Mouse (Mus musculus) forebrain, postnatal 0 days (tissue): Measurements from ENCODE around the gene Cbx4. TPM values are rescaled to one million over a fixed set of nuclear protein-coding genes. Genes with fewer than 3 reads are reported as not detected.
A peak's percentile ranks its signal among the peaks of the same experiment; 100 is the strongest.

ENCODE experiments used
- ATAC-seq: fragments of 200-750 bp; cut with Nextera tagmentation; 2 replicates; pipeline ENCODE4 v1.8.0; 2017; ENCODE audit warnings: mild to moderate bottlenecking, moderate library complexity
- DNase-seq: peaks from one replicate; pipeline ENCODE4 v3.0.0-alpha.2; 2015
- H3K27ac ChIP-seq: fragments of 300-500 bp; sonication (generic); 2 replicates; pipeline ENCODE4 v1.5.1; 2014; ENCODE audit warnings: low read depth, mild to moderate bottlenecking, antibody characterized with exemption, low read length, moderate library complexity, mixed read lengths
- H3K27me3 ChIP-seq: fragments of 300-500 bp; sonication (generic); 2 replicates; pipeline ENCODE4 v1.6.1; 2014; ENCODE audit warnings: mild to moderate bottlenecking, low read length, mixed read lengths; ENCODE audit not compliant: insufficient read depth
- H3K36me3 ChIP-seq: fragments of 300-500 bp; sonication (generic); 2 replicates; pipeline ENCODE4 v1.6.1; 2014; ENCODE audit warnings: mild to moderate bottlenecking, moderate library complexity; ENCODE audit not compliant: insufficient read depth
- H3K4me1 ChIP-seq: fragments of 300-500 bp; sonication (generic); 2 replicates; pipeline ENCODE4 v1.6.1; 2014; ENCODE audit warnings: antibody characterized with exemption; ENCODE audit not compliant: insufficient read depth
- H3K4me2 ChIP-seq: fragments of 300-500 bp; sonication (generic); 2 replicates; pipeline ENCODE4 v1.6.1; 2014; ENCODE audit warnings: low read depth, mild to moderate bottlenecking, moderate library complexity
- H3K4me3 ChIP-seq: fragments of 300-500 bp; sonication (generic); 2 replicates; pipeline ENCODE4 v1.5.1; 2014; ENCODE audit warnings: low read depth, low read length, mixed read lengths
- H3K9ac ChIP-seq: fragments of 300-500 bp; sonication (generic); 2 replicates; pipeline ENCODE4 v1.6.1; 2014; ENCODE audit warnings: mild to moderate bottlenecking
- H3K9me3 ChIP-seq: fragments of 300-500 bp; sonication (generic); 2 replicates; pipeline ENCODE4 v1.6.1; 2016; ENCODE audit warnings: low read length
- CTCF ChIP-seq: sonication (generic); IDR thresholded peaks from 2 replicates; pipeline ENCODE4 v1.5.1; 2016; ENCODE audit warnings: antibody characterized with exemption, control low read depth, low read depth
- WGBS: fragments of 180-500 bp; shearing (Covaris S2); extraction: QIAGEN DNeasy Blood & Tissue Kit; methylation state at CpG from one replicate; pipeline ENCODE4 v1.1.7; 2014; 5-methylcytosine and 5-hydroxymethylcytosine counted together
- polyA plus RNA-seq: library from polyadenylated mRNA; unstranded; fragments of >200 nt; fragmentation: Nextera tagmentation; extraction: Ambion mirVana; gene quantifications from 2 replicates; pipeline ENCODE4 v1.2.1, GENCODE M21; 2015
- total RNA-seq: library from RNA; depleted of rRNA; stranded (reverse); fragments of >200 nt; gene quantifications from 2 replicates; pipeline ENCODE4 v1.2.3, GENCODE M21; 2014

Cbx4 gene
- total and polyA plus RNA-seq, 2 experiments from 2014 or later: 26.1 to 38.6 TPM

GRCm38 (mm10) chr11:119129281-119130058 lies 43.4 kb upstream of the Cbx4 start:
- H3K9me3 ChIP-seq: no peaks in the 10 kb centered on the region
- H3K4me1 ChIP-seq: peaks cover 12% of the 10 kb centered on the region; the same call in 1 of the 2 replicates
- H3K36me3 ChIP-seq: no peaks in the 10 kb centered on the region
- H3K27me3 ChIP-seq: no peaks in the 10 kb centered on the region
- no peak for DNase-seq
- H3K4me3 ChIP-seq: no peak overlapping the region
- no peak for TF ChIP-seq CTCF
- peak overlapping the region; percentile 39 for H3K4me2 ChIP-seq
- H3K27ac ChIP-seq: no peak overlapping the region
- H3K9ac ChIP-seq: peak overlapping the region; percentile 31
- WGBS: 56% methylated on average over 18 of the region's 18 CpGs
- ATAC-seq: no peak

- 53% methylated on average over 11 of the region's 11 CpGs for WGBS
- Histone ChIP-seq H3K36me3 (no peaks in the 10 kb centered on the region), H3K27ac (no peak overlapping the region), H3K9me3 (no peaks in the 10 kb centered on the region), H3K4me3 (no peak overlapping the region), H3K4me1 (peaks cover 9% of the 10 kb centered on the region; the same call in 1 of the 2 replicates), H3K27me3 (no peaks in the 10 kb centered on the region), H3K4me2 (no peak overlapping the region), H3K9ac (no peak overlapping the region)
- no peak for TF ChIP-seq CTCF
- DNase-seq (no peak), ATAC-seq (no peak)
These were observed 42.8 kb upstream of the Cbx4 start for GRCm38 (mm10) chr11:119128668-119129280.

- Histone ChIP-seq H3K4me1 (peaks cover 8% of the 10 kb centered on the region; the same call in 1 of the 2 replicates), H3K36me3 (no peaks in the 10 kb centered on the region), H3K4me3 (no peak overlapping the region), H3K4me2 (no peak overlapping the region), H3K27ac (no peak overlapping the region), H3K9ac (no peak overlapping the region), H3K27me3 (no peaks in the 10 kb centered on the region), H3K9me3 (no peaks in the 10 kb centered on the region)
- 63% methylated on average over 9 of the region's 9 CpGs for WGBS
- DNase-seq (no peak), ATAC-seq (no peak; the same call in 1 of the 2 replicates)
- TF ChIP-seq CTCF: no peak
These were observed 41.9 kb upstream of the Cbx4 start for GRCm38 (mm10) chr11:119127686-119128473.

- ATAC-seq: peak; percentile 73
- WGBS: 10% methylated on average over 12 of the region's 12 CpGs
- H3K4me2 ChIP-seq: peak overlapping the region; percentile 9; the same call in 1 of the 2 replicates
These were observed 41.1 kb upstream of the Cbx4 start for GRCm38 (mm10) chr11:119127147-119127546.

GRCm38 (mm10) chr11:119125929-119126861 lies 40.2 kb upstream of the Cbx4 start:
- Histone ChIP-seq H3K9ac (no peak overlapping the region), H3K4me2 (peak overlapping the region; percentile 6; the same call in 1 of the 2 replicates), H3K27me3 (no peaks in the 10 kb centered on the region), H3K36me3 (no peaks in the 10 kb centered on the region), H3K9me3 (no peaks in the 10 kb centered on the region), H3K4me3 (no peak overlapping the region), H3K27ac (peak overlapping the region; percentile 62), H3K4me1 (peaks cover 8% of the 10 kb centered on the region; the same call in 1 of the 2 replicates)
- peak; percentile 76 for ATAC-seq
- 41% methylated on average over 23 of the region's 23 CpGs for WGBS
- TF ChIP-seq CTCF: peak; percentile 66
- DNase-seq: peak; percentile 54

More at GRCm38 (mm10) chr11:119127147-119127546, 41.1 kb upstream of the Cbx4 start:
- H3K9ac ChIP-seq: no peak overlapping the region
- DNase-seq: peak; percentile 63
- H3K9me3 ChIP-seq: no peaks in the 10 kb centered on the region
- peak overlapping the region; percentile 11; the same call in 1 of the 2 replicates for H3K27ac ChIP-seq
- no peaks in the 10 kb centered on the region for H3K27me3 ChIP-seq
- no peaks in the 10 kb centered on the region for H3K36me3 ChIP-seq
- peaks cover 8% of the 10 kb centered on the region; the same call in 1 of the 2 replicates for H3K4me1 ChIP-seq
- H3K4me3 ChIP-seq: no peak overlapping the region
- TF ChIP-seq CTCF: no peak

- H3K27ac ChIP-seq: no peak overlapping the region
- H3K36me3 ChIP-seq: no peaks in the 10 kb centered on the region
- H3K4me3 ChIP-seq: no peak overlapping the region
- 87% methylated on average over 6 of the region's 6 CpGs for WGBS
- H3K27me3 ChIP-seq: no peaks in the 10 kb centered on the region
- H3K9ac ChIP-seq: no peak overlapping the region
- peaks cover 4% of the 10 kb centered on the region; the same call in 1 of the 2 replicates for H3K4me1 ChIP-seq
- no peak for TF ChIP-seq CTCF
- H3K9me3 ChIP-seq: no peaks in the 10 kb centered on the region
- H3K4me2 ChIP-seq: no peak overlapping the region
- DNase-seq (no peak), ATAC-seq (no peak)
These were observed 38.5 kb upstream of the Cbx4 start for GRCm38 (mm10) chr11:119124536-119124935.
